Mouse (Mus musculus) MEL (cell line): Measurements from ENCODE around the gene Map3k4. TPM values are rescaled to one million over a fixed set of nuclear protein-coding genes. Genes with fewer than 3 reads are reported as not detected.

Experiments
- DNase-seq: peaks from one replicate; pipeline ENCODE4 v3.0.0; 2011; ENCODE audit warnings: low read depth, low spot score
- H3K27ac ChIP-seq: 2 replicates; pipeline ENCODE4 v1.5.1; 2012; ENCODE audit warnings: low read depth, mild to moderate bottlenecking, control low read depth, low read length, moderate library complexity; ENCODE audit not compliant: control insufficient read depth
- H3K27me3 ChIP-seq, 2 experiments: fragments of 150-350 bp in 1 of 2; sonication (generic) in 1 of 2; 2 replicates each; pipeline ENCODE4 v1.6.1; 2012; ENCODE audit warnings: low read length in 2 of 2, mild to moderate bottlenecking in 2 of 2, improper control_type of control experiment in 1 of 2, moderate library complexity in 1 of 2; ENCODE audit not compliant: insufficient read depth in 2 of 2, control insufficient read depth in 1 of 2
- H3K36me3 ChIP-seq, 2 experiments: 2 replicates each; pipeline ENCODE4 v1.6.1; 2012 to 2014; ENCODE audit warnings: low read length in 2 of 2, improper control_type of control experiment in 1 of 2, inconsistent platforms in 1 of 2, mild to moderate bottlenecking in 1 of 2; ENCODE audit not compliant: insufficient read depth in 2 of 2, control insufficient read depth in 1 of 2
- H3K4me1 ChIP-seq, 2 experiments: fragments of 150-350 bp in 1 of 2; sonication (generic) in 1 of 2; 2 replicates each; pipeline ENCODE4 v1.6.1; 2012; ENCODE audit warnings: low read length in 2 of 2, improper control_type of control experiment in 1 of 2, mild to moderate bottlenecking in 1 of 2; ENCODE audit not compliant: insufficient read depth in 2 of 2, control insufficient read depth in 1 of 2
- H3K4me3 ChIP-seq, 2 experiments: fragments of 150-350 bp in 1 of 2; sonication (generic) in 1 of 2; 2 replicates each; pipeline ENCODE4 v1.5.1; 2012; ENCODE audit warnings: low read depth in 2 of 2, low read length in 2 of 2, mild to moderate bottlenecking in 2 of 2, moderate library complexity in 2 of 2, control low read depth in 1 of 2, improper control_type of control experiment in 1 of 2; ENCODE audit not compliant: control insufficient read depth in 1 of 2, insufficient read depth in 1 of 2
- H3K79me2 ChIP-seq: 2 replicates; pipeline ENCODE4 v1.6.1; 2012; ENCODE audit warnings: mild to moderate bottlenecking, low read length, moderate library complexity; ENCODE audit not compliant: control insufficient read depth, poor library complexity, insufficient read depth
- H3K9ac ChIP-seq: 2 replicates; pipeline ENCODE4 v1.6.1; 2012; ENCODE audit warnings: low read depth, mild to moderate bottlenecking, control low read depth, low read length, moderate library complexity; ENCODE audit not compliant: control insufficient read depth, poor library complexity, severe bottlenecking
- H3K9me3 ChIP-seq: fragments of 150-350 bp; sonication (generic); replicated peaks from 2 replicates; pipeline ENCODE4 v1.6.1; 2012; ENCODE audit warnings: mild to moderate bottlenecking, low read length, improper control_type of control experiment, moderate library complexity; ENCODE audit not compliant: insufficient read depth
- BHLHE40 ChIP-seq: IDR thresholded peaks from 2 replicates; pipeline ENCODE4 v1.6.1; 2012; ENCODE audit warnings: low read depth, mild to moderate bottlenecking, inconsistent platforms, low read length, improper control_type of control experiment, borderline replicate concordance
- CTCF ChIP-seq, 3 experiments: IDR thresholded peaks in 2 of 3; conservative IDR thresholded peaks in 1 of 3; 2 replicates each; pipeline ENCODE4 v1.5.1; 2011 to 2012; ENCODE audit warnings: low read length in 3 of 3, low read depth in 2 of 3, mild to moderate bottlenecking in 2 of 3, improper control_type of control experiment in 1 of 3, inconsistent platforms in 1 of 3, mixed read lengths in 1 of 3, moderate library complexity in 1 of 3; ENCODE audit not compliant: control insufficient read depth in 1 of 3, insufficient read depth in 1 of 3, poor library complexity in 1 of 3, severe bottlenecking in 1 of 3
- EP300 ChIP-seq, 2 experiments: IDR thresholded peaks; 2 replicates each; pipeline ENCODE4 v1.6.1; 2011; ENCODE audit warnings: improper control_type of control experiment in 2 of 2, low read length in 2 of 2, low read depth in 1 of 2, mild to moderate bottlenecking in 1 of 2
- MXI1 ChIP-seq: IDR thresholded peaks from 2 replicates; pipeline ENCODE4 v1.6.1; 2011; ENCODE audit warnings: mild to moderate bottlenecking, low read depth, low read length, improper control_type of control experiment
- MYC ChIP-seq: IDR thresholded peaks from 2 replicates; pipeline ENCODE4 v1.6.1; 2011; ENCODE audit warnings: low read depth, mild to moderate bottlenecking, low read length, improper control_type of control experiment, moderate library complexity
- POLR2AphosphoS2 ChIP-seq: IDR thresholded peaks from 2 replicates; pipeline ENCODE4 v1.6.1; 2011; ENCODE audit warnings: low read length, improper control_type of control experiment
- RAD21 ChIP-seq: IDR thresholded peaks from 2 replicates; pipeline ENCODE4 v1.6.1; 2011; ENCODE audit warnings: mild to moderate bottlenecking, low read depth, low read length, improper control_type of control experiment
- RCOR1 ChIP-seq: IDR thresholded peaks from 2 replicates; pipeline ENCODE4 v1.6.1; 2012; ENCODE audit warnings: low read depth, mild to moderate bottlenecking, inconsistent platforms, low read length, improper control_type of control experiment
- SMC3 ChIP-seq: IDR thresholded peaks from 2 replicates; pipeline ENCODE4 v1.6.1; 2011; ENCODE audit warnings: low read depth, low read length, improper control_type of control experiment
- TAL1 ChIP-seq: IDR thresholded peaks from 2 replicates; pipeline ENCODE4 v1.6.1; 2012; ENCODE audit warnings: mild to moderate bottlenecking, inconsistent platforms, low read length, moderate library complexity, mixed read lengths
- TBP ChIP-seq: IDR thresholded peaks from 2 replicates; pipeline ENCODE4 v1.8.0; 2011; ENCODE audit warnings: low read depth, low read length, improper control_type of control experiment
- polyA plus RNA-seq, 2 experiments: library from polyadenylated mRNA; stranded (reverse) in 1 of 2; unstranded in 1 of 2; fragments of >175 nt in 1 of 2; fragments of >200 nt in 1 of 2; gene quantifications; 2 replicates each; pipeline versions ENCODE4 v1.2.1 to v1.2.4; 2012; ENCODE audit warnings: low replicate concordance in 2 of 2, low read depth in 1 of 2; ENCODE audit not compliant: insufficient read length in 2 of 2, insufficient read depth in 1 of 2, missing spikeins in 1 of 2
- total RNA-seq: library from RNA; depleted of rRNA; stranded (reverse); fragments of 300-350 nt; gene quantifications from 2 replicates; pipeline ENCODE4 v1.2.3, GENCODE M21; 2012

The Map3k4 gene
- total and polyA plus RNA-seq, 3 experiments = 18.0 to 20.4 TPM; not detected in 1

- Histone ChIP-seq H3K9ac (no peak overlapping the region), H3K36me3 (peaks cover 0 to 2% of the 10 kb centered on the region in 2 experiments; a peak in 1 of 4 replicates), H3K79me2 (peaks cover 7% of the 10 kb centered on the region; the same call in 1 of the 2 replicates), H3K4me1 (no peaks in the 10 kb centered on the region), H3K9me3 (no peaks in the 10 kb centered on the region), H3K4me3 (no peak overlapping the region), H3K27me3 (no peaks in the 10 kb centered on the region), H3K27ac (no peak overlapping the region)
- no peak for TF ChIP-seq RCOR1
- DNase-seq = no peak
Observed at GRCm38 (mm10) chr17:12307251-12308135, 11.1 kb downstream of the Map3k4 start.

DNA sequence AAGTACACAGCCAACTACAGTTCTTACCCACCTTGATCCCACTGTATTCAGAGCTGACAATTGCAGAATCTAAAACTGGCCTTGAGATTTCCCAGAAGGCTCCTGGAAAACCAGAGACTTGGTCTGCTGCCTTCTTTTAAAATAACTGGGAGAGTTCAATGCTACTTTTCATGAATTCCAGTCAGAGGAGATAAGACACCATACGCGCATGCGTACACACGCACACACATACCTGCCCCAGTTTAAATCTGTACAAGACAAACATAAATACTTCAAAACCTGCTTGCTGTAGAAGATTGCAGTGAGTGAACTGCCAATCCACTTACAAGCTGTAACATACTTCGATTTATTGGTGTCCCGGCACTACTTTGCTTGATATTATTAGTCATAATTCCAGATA, 13.9 kb downstream of the Map3k4 start:
- peaks cover 3% of the 10 kb centered on the region; the same call in 1 of the 2 replicates for H3K79me2 ChIP-seq
- H3K9ac ChIP-seq = no peak overlapping the region
- DNase-seq = no peak
- H3K36me3 ChIP-seq = no peaks in the 10 kb centered on the region
- H3K27ac ChIP-seq = no peak overlapping the region
- H3K27me3 ChIP-seq = no peaks in the 10 kb centered on the region
- no peak overlapping the region for H3K4me3 ChIP-seq
- no peaks in the 10 kb centered on the region for H3K4me1 ChIP-seq
- TF ChIP-seq MXI1 (no peak), MYC (no peak), BHLHE40 (no peak), TAL1 (no peak), TBP (no peak)
- no peaks in the 10 kb centered on the region for H3K9me3 ChIP-seq

GRCm38 (mm10) chr17:12300896-12301706, 17.5 kb downstream of the Map3k4 start:
- DNase-seq = peak; percentile 55
- TF ChIP-seq CTCF (IDR thresholded peaks at IDR 0.05 in 2 of 3, conservative IDR thresholded peaks at IDR 0.05 in 1 of 3; ENCODE audit: control insufficient read depth in 1 of 3, insufficient read depth in 1 of 3, low read depth in 2 of 3, low read length in 3 of 3, poor library complexity in 1 of 3, severe bottlenecking in 1 of 3) (peak; percentile 35 to 92 (median 56); a peak in 5 of 6 replicates), RAD21 (peak; percentile 43), EP300 (IDR thresholded peaks at IDR 0.05; ENCODE audit: low read depth in 1 of 2, low read length in 2 of 2) (no peak), SMC3 (peak; percentile 54), POLR2AphosphoS2 (no peak), MYC (0 out of 2 replicates have a peak, but pooled peaks have one; percentile 22)

More at GRCm38 (mm10) chr17:12300896-12301706, 17.5 kb downstream of the Map3k4 start:
- no peaks in the 10 kb centered on the region for H3K36me3 ChIP-seq
- no peaks in the 10 kb centered on the region for H3K4me1 ChIP-seq
- no peak overlapping the region for H3K27ac ChIP-seq
- no peaks in the 10 kb centered on the region for H3K9me3 ChIP-seq
- H3K27me3 ChIP-seq = no peaks in the 10 kb centered on the region
- H3K9ac ChIP-seq = no peak overlapping the region
- no peaks in the 10 kb centered on the region for H3K79me2 ChIP-seq
- no peak overlapping the region for H3K4me3 ChIP-seq
